Mouse (Mus musculus) NIH3T3 (cell line): Measurements from ENCODE around the gene Rrnad1.

Experiments used
- DNase-seq: peaks from one replicate; pipeline ENCODE4 v3.0.0-alpha.2; 2012; ENCODE audit warnings: low read depth

Rrnad1 gene

GRCm38 (mm10) chr3:87930078-87930795 is at the start of gene Rrnad1, which contains the start of gene Isg20l2:
Gene Rrnad1, minus strand, starts transcription at chr3:87930717.
Gene Isg20l2, plus strand, starts transcription at chr3:87930314.
- DNase-seq: peak; percentile 98

- DNase-seq: no peak
Measured at GRCm38 (mm10) chr3:87980085-87980484, 49.6 kb upstream of the Rrnad1 start.

- DNase-seq: no peak
Measured at GRCm38 (mm10) chr3:87979493-87979892, 49.0 kb upstream of the Rrnad1 start.

GRCm38 (mm10) chr3:87974381-87974987 is 44.0 kb upstream of the Rrnad1 start:
- DNase-seq: no peak

- no peak for DNase-seq
Measured at GRCm38 (mm10) chr3:87973593-87974380, 43.3 kb upstream of the Rrnad1 start.

- no peak for DNase-seq
Measured at GRCm38 (mm10) chr3:87972776-87973175, 42.3 kb upstream of the Rrnad1 start.

GRCm38 (mm10) chr3:87972203-87972664 is 41.7 kb upstream of the Rrnad1 start:
- DNase-seq: no peak

GRCm38 (mm10) chr3:87971489-87972202 is 41.1 kb upstream of the Rrnad1 start:
- DNase-seq: no peak

GRCm38 (mm10) chr3:87970939-87971488 is 40.5 kb upstream of the Rrnad1 start, which contains the start of gene Nes:
Gene Nes, plus strand, starts transcription at chr3:87971078.
- DNase-seq: peak; percentile 53

- DNase-seq: peak; percentile 86
Measured at GRCm38 (mm10) chr3:87970184-87970938, 39.8 kb upstream of the Rrnad1 start.

- DNase-seq: peak; percentile 98
Measured at GRCm38 (mm10) chr3:87960586-87961191, 30.2 kb upstream of the Rrnad1 start.

- DNase-seq: peak; percentile 29
Measured at GRCm38 (mm10) chr3:87960191-87960585, 29.7 kb upstream of the Rrnad1 start.

- peak; percentile 66 for DNase-seq
Measured at GRCm38 (mm10) chr3:87959371-87959770, 28.9 kb upstream of the Rrnad1 start.

GRCm38 (mm10) chr3:87958967-87959366 is 28.4 kb upstream of the Rrnad1 start:
- no peak for DNase-seq

GRCm38 (mm10) chr3:87958476-87958875 is 28.0 kb upstream of the Rrnad1 start:
- no peak for DNase-seq

- no peak for DNase-seq
Measured at GRCm38 (mm10) chr3:87958056-87958455, 27.5 kb upstream of the Rrnad1 start.

GRCm38 (mm10) chr3:87952440-87952839 is 21.9 kb upstream of the Rrnad1 start:
- no peak for DNase-seq

- DNase-seq: no peak
Measured at GRCm38 (mm10) chr3:87951946-87952345, 21.4 kb upstream of the Rrnad1 start.

- DNase-seq: peak; percentile 52
Measured at GRCm38 (mm10) chr3:87949955-87950515, 19.5 kb upstream of the Rrnad1 start.
